Mouse (Mus musculus) embryonic facial prominence, embryonic 10.5 days (tissue): ENCODE data around the gene Phf24. TPM values are rescaled to one million over a fixed set of nuclear protein-coding genes. Genes with fewer than 3 reads are reported as not detected.

Experiments
- DNase-seq: peaks from one replicate; pipeline ENCODE4 v3.0.0-alpha.2; 2017; ENCODE audit warnings: low spot score
- H3K27ac ChIP-seq: fragments of 300-500 bp; sonication (generic); replicated peaks from 2 replicates; pipeline ENCODE4 v1.5.1; 2016; ENCODE audit warnings: mild to moderate bottlenecking
- H3K27me3 ChIP-seq: fragments of 300-500 bp; sonication (generic); replicated peaks from 2 replicates; pipeline ENCODE4 v1.6.1; 2016; ENCODE audit warnings: low read depth, mild to moderate bottlenecking; ENCODE audit not compliant: poor library complexity, severe bottlenecking
- H3K36me3 ChIP-seq: fragments of 300-500 bp; sonication (generic); replicated peaks from 2 replicates; pipeline ENCODE4 v1.6.1; 2016; ENCODE audit warnings: mild to moderate bottlenecking, moderate library complexity
- H3K4me1 ChIP-seq: fragments of 300-500 bp; sonication (generic); 2 replicates; pipeline ENCODE4 v1.6.1; 2016
- H3K4me3 ChIP-seq: fragments of 300-500 bp; sonication (generic); 2 replicates; pipeline ENCODE4 v1.5.1; 2016; ENCODE audit warnings: mild to moderate bottlenecking, moderate library complexity
- H3K9me3 ChIP-seq: fragments of 300-500 bp; sonication (generic); 2 replicates; pipeline ENCODE4 v1.6.1; 2016; ENCODE audit warnings: mild to moderate bottlenecking
- WGBS: fragments of 180-500 bp; shearing (Covaris S2); methylation state at CpG from one replicate; pipeline ENCODE4 v1.1.7; 2016; 5-methylcytosine and 5-hydroxymethylcytosine counted together
- polyA plus RNA-seq: library from polyadenylated mRNA; unstranded; fragments of >200 nt; fragmentation: Nextera tagmentation; extraction: Ambion mirVana; gene quantifications from 2 replicates; pipeline ENCODE4 v1.2.1, GENCODE M21; 2016

Gene Phf24
- polyA plus RNA-seq, 1 experiment from 2014 or later, result 0.44 TPM

GRCm38 (mm10) chr4:42955200-42955599, 38.7 kb downstream of the Phf24 start:
- Histone ChIP-seq H3K9me3 (no peaks in the 10 kb centered on the region), H3K4me1 (peaks cover 43% of the 10 kb centered on the region), H3K36me3 (peaks cover 41% of the 10 kb centered on the region), H3K27ac (no peak overlapping the region), H3K4me3 (no peak overlapping the region), H3K27me3 (0 out of 2 replicates have a peak, but pooled peaks cover 6% of the 10 kb centered on the region)
- no peak for DNase-seq
- WGBS, result 91% methylated on average over 3 of the region's 3 CpGs

- Histone ChIP-seq H3K4me1 (peaks cover 29% of the 10 kb centered on the region), H3K36me3 (peaks cover 41% of the 10 kb centered on the region), H3K9me3 (no peaks in the 10 kb centered on the region), H3K4me3 (no peak overlapping the region), H3K27ac (no peak overlapping the region), H3K27me3 (0 out of 2 replicates have a peak, but pooled peaks cover 1% of the 10 kb centered on the region)
- 95% methylated on average over 17 of the region's 17 CpGs for WGBS
- no peak for DNase-seq
Measured at GRCm38 (mm10) chr4:42956581-42956980, 40.1 kb downstream of the Phf24 start.

GRCm38 (mm10) chr4:42957306-42957705, 40.8 kb downstream of the Phf24 start:
- Histone ChIP-seq H3K4me3 (no peak overlapping the region), H3K9me3 (no peaks in the 10 kb centered on the region), H3K27ac (no peak overlapping the region), H3K27me3 (no peaks in the 10 kb centered on the region), H3K36me3 (peaks cover 41% of the 10 kb centered on the region), H3K4me1 (peaks cover 22% of the 10 kb centered on the region)
- no peak for DNase-seq
- 86% methylated on average over 11 of the region's 11 CpGs for WGBS

GRCm38 (mm10) chr4:42957979-42958378, 41.5 kb downstream of the Phf24 start:
- Histone ChIP-seq H3K9me3 (no peaks in the 10 kb centered on the region), H3K27ac (no peak overlapping the region), H3K36me3 (peaks cover 40% of the 10 kb centered on the region), H3K4me3 (no peak overlapping the region), H3K27me3 (no peaks in the 10 kb centered on the region), H3K4me1 (peaks cover 15% of the 10 kb centered on the region)
- WGBS, result 90% methylated on average over 8 of the region's 8 CpGs
- no peak for DNase-seq

GRCm38 (mm10) chr4:42958942-42959341, 42.5 kb downstream of the Phf24 start:
- Histone ChIP-seq H3K4me3 (no peak overlapping the region), H3K27ac (no peak overlapping the region), H3K4me1 (peaks cover 6% of the 10 kb centered on the region), H3K9me3 (no peaks in the 10 kb centered on the region), H3K27me3 (no peaks in the 10 kb centered on the region), H3K36me3 (peaks cover 31% of the 10 kb centered on the region)
- no peak for DNase-seq
- WGBS, result 78% methylated on average over 8 of the region's 8 CpGs

GRCm38 (mm10) chr4:42959382-42959781, 42.9 kb downstream of the Phf24 start:
- no peaks in the 10 kb centered on the region for H3K9me3 ChIP-seq
- H3K4me3 ChIP-seq, result no peak overlapping the region
- peaks cover 2% of the 10 kb centered on the region; the same call in 1 of the 2 replicates for H3K27me3 ChIP-seq
- no peak for DNase-seq
- H3K27ac ChIP-seq, result no peak overlapping the region
- H3K36me3 ChIP-seq, result peaks cover 31% of the 10 kb centered on the region
- peaks cover 3% of the 10 kb centered on the region; the same call in 1 of the 2 replicates for H3K4me1 ChIP-seq
- 63% methylated on average over 4 of the region's 4 CpGs for WGBS

- peak; percentile 62 for DNase-seq
- H3K27ac ChIP-seq, result no peak overlapping the region
- no peak overlapping the region for H3K4me3 ChIP-seq
- peaks cover 4% of the 10 kb centered on the region for H3K4me1 ChIP-seq
- 36% methylated on average over 4 of the region's 4 CpGs for WGBS
- peaks cover 5% of the 10 kb centered on the region; the same call in 1 of the 2 replicates for H3K27me3 ChIP-seq
- peaks cover 18% of the 10 kb centered on the region for H3K36me3 ChIP-seq
- H3K9me3 ChIP-seq, result no peaks in the 10 kb centered on the region
Measured at GRCm38 (mm10) chr4:42961592-42961991, 45.1 kb downstream of the Phf24 start.

- DNase-seq, result no peak
- H3K9me3 ChIP-seq, result no peaks in the 10 kb centered on the region
- WGBS, result 89% methylated on average over 2 of the region's 2 CpGs
- no peak overlapping the region for H3K4me3 ChIP-seq
- H3K36me3 ChIP-seq, result no peaks in the 10 kb centered on the region; the same call in none of the 2 replicates
- H3K27me3 ChIP-seq, result peaks cover 5% of the 10 kb centered on the region; the same call in 1 of the 2 replicates
- H3K4me1 ChIP-seq, result peaks cover 8% of the 10 kb centered on the region
- H3K27ac ChIP-seq, result no peak overlapping the region
Measured at GRCm38 (mm10) chr4:42963480-42963879, 47.0 kb downstream of the Phf24 start.

- H3K36me3 ChIP-seq, result no peaks in the 10 kb centered on the region
- peak overlapping the region; percentile 28 for H3K4me3 ChIP-seq
- no peak overlapping the region for H3K27ac ChIP-seq
- H3K9me3 ChIP-seq, result no peaks in the 10 kb centered on the region
- peaks cover 8% of the 10 kb centered on the region for H3K4me1 ChIP-seq
- peaks cover 5% of the 10 kb centered on the region; the same call in 1 of the 2 replicates for H3K27me3 ChIP-seq
- DNase-seq, result peak; percentile 62
- WGBS, result 13% methylated on average over 12 of the region's 12 CpGs
Measured at GRCm38 (mm10) chr4:42965039-42965719, 48.7 kb downstream of the Phf24 start.

GRCm38 (mm10) chr4:42969304-42969703, 52.8 kb downstream of the Phf24 start, which contains the start of gene 1700022I11Rik:
TSS of gene 1700022I11Rik (plus strand) at chr4:42969604.
- Histone ChIP-seq H3K4me1 (peaks cover 8% of the 10 kb centered on the region), H3K9me3 (no peaks in the 10 kb centered on the region), H3K4me3 (no peak within 1 kb of the TSS), H3K27ac (no peak within 1 kb of the TSS), H3K27me3 (peaks cover 4% of the 10 kb centered on the region; the same call in 1 of the 2 replicates), H3K36me3 (no peaks in the 10 kb centered on the region)
- DNase-seq, result no peak
- 87% methylated on average over 4 of the region's 4 CpGs for WGBS

GRCm38 (mm10) chr4:42972952-42973351, 56.5 kb downstream of the Phf24 start:
- peaks cover 28% of the 10 kb centered on the region for H3K36me3 ChIP-seq
- no peaks in the 10 kb centered on the region for H3K9me3 ChIP-seq
- DNase-seq, result no peak
- H3K27me3 ChIP-seq, result no peaks in the 10 kb centered on the region
- 76% methylated on average over 4 of the region's 4 CpGs for WGBS
- no peaks in the 10 kb centered on the region for H3K4me1 ChIP-seq
- H3K4me3 ChIP-seq, result no peak overlapping the region
- no peak overlapping the region for H3K27ac ChIP-seq

- Histone ChIP-seq H3K36me3 (peaks cover 37% of the 10 kb centered on the region), H3K4me3 (no peak overlapping the region), H3K27me3 (no peaks in the 10 kb centered on the region), H3K9me3 (no peaks in the 10 kb centered on the region), H3K27ac (no peak overlapping the region), H3K4me1 (no peaks in the 10 kb centered on the region)
- 81% methylated on average over 5 of the region's 5 CpGs for WGBS
- DNase-seq, result no peak
Measured at GRCm38 (mm10) chr4:42973868-42974267, 57.4 kb downstream of the Phf24 start.

GRCm38 (mm10) chr4:42978062-42978461, 61.6 kb downstream of the Phf24 start:
- H3K4me3 ChIP-seq, result no peak overlapping the region
- H3K36me3 ChIP-seq, result peaks cover 79% of the 10 kb centered on the region
- no peaks in the 10 kb centered on the region for H3K4me1 ChIP-seq
- no peaks in the 10 kb centered on the region for H3K9me3 ChIP-seq
- whole genome bisulfite sequencing, result 93% methylated on average over 4 of the region's 4 CpGs
- no peak for DNase-seq
- H3K27ac ChIP-seq, result no peak overlapping the region
- H3K27me3 ChIP-seq, result no peaks in the 10 kb centered on the region
